Mouse (Mus musculus): ENCODE measurements around the gene Ttc26. TPM values are rescaled to one million over a fixed set of nuclear protein-coding genes. Genes with fewer than 3 reads are reported as not detected.

Gene Ttc26
- total RNA-seq (2021) = 10 to 100 TPM in 1 of 2 experiments, 1 to 10 TPM in 1; 6.8 to 12.1 TPM

- peak; percentile 84 to 86 for DNase-seq (ENCODE audit: low spot score in 2 of 2)
- intact Hi-C loops (cut with DNase I) = loop anchor here (5.0 kb wide), 1 partner anchor 51 kb away; the partner anchor contains the start of gene Ubn2
These were observed at the start of gene Ttc26 for GRCm38 (mm10) chr6:38381129-38381771. Ttc26 (plus strand) TSS chr6:38381469.

DNA sequence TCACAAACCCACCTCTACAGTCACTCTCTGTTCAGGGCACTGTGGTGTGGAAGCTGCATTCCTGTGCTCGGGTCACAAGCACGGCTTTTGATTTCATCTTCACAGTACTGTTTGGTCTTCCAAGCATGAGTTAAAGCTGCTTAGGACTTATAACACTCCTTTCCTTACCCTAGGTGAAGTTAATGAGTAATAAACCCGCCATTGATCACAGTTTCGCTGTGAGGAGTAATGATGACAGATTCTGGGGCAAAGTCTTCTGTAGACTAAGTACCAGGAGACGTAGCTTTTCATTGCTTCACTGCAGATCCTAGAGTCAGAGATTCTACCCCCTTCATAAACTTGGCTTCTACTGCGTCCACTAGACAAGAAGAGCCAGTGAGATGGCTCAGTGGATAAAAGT is 46.0 kb upstream of the Ttc26 start:
- intact Hi-C loops (cut with DNase I) = no loop called here
- DNase-seq (ENCODE audit: low spot score in 2 of 2) = no peak

DNA sequence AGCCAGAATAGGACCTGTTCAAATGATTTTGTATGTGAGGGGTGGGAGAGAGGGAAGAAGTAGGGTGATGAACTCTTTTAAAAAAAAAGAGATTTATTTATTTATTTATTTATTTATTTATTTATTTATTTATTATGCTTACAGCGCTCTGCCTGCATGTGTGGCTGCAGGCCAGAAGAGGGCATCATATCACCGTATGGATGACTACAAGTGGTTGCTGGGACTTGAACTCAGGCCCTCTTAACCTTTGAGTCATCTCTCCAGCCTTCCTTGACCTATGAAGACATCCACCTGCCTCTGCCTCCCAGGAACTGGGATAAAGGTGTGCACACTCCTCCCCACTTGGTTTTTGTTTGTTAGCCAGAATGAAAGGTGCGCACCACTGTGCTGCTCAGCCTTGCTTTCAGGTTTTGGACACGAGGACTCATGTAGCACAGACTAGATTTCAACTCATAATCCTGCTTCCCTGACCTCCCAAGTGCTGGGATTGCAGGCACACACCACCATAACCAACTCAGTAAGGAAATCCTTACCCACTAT is 44.0 kb upstream of the Ttc26 start:
- intact Hi-C loops (cut with DNase I) = no loop called here
- no peak for DNase-seq (ENCODE audit: low spot score in 2 of 2)

GRCm38 (mm10) chr6:38337951-38338350 is 43.3 kb upstream of the Ttc26 start:
- intact Hi-C loops (cut with DNase I) = no loop called here
- no peak for DNase-seq (ENCODE audit: low spot score in 2 of 2)

DNA sequence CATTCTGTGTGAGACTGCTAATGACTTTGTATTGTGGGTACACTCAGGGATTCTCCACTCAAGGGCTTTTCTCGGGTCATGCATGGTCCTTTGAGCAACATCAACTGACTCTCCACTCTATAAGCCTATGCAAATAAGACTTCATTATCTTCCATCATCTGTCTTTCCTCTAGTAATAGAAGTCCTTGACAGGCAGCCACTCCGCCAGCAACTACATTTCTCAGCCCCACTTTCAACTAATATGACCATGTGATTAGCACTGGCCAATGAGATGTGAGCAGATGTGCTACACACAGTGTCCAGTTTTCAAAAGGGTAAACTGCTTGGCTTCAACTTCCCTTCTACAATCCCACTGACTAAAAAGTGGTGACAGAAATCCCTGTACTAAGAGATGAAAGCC is 42.2 kb upstream of the Ttc26 start:
- intact Hi-C loops (cut with DNase I) = no loop called here
- no peak for DNase-seq (ENCODE audit: low spot score in 2 of 2)

- intact Hi-C loops (cut with DNase I) = no loop called here
These were observed 39.3 kb upstream of the Ttc26 start for GRCm38 (mm10) chr6:38341751-38342665.

GRCm38 (mm10) chr6:38342666-38342992 is 38.6 kb upstream of the Ttc26 start:
- intact Hi-C loops (cut with DNase I) = no loop called here

More at GRCm38 (mm10) chr6:38341751-38342665, 39.3 kb upstream of the Ttc26 start:
- DNase-seq (ENCODE audit: low spot score in 2 of 2) = no peak

GRCm38 (mm10) chr6:38343581-38343980 is 37.7 kb upstream of the Ttc26 start:
- no peak for DNase-seq (ENCODE audit: low spot score in 2 of 2)

More at GRCm38 (mm10) chr6:38342666-38342992, 38.6 kb upstream of the Ttc26 start:
- DNase-seq (ENCODE audit: low spot score in 2 of 2) = no peak

GRCm38 (mm10) chr6:38344006-38344670 is 37.1 kb upstream of the Ttc26 start:
- no peak for DNase-seq (ENCODE audit: low spot score in 2 of 2)
- intact Hi-C loops (cut with DNase I) = no loop called here

More at GRCm38 (mm10) chr6:38343581-38343980, 37.7 kb upstream of the Ttc26 start:
- intact Hi-C loops (cut with DNase I) = no loop called here

- intact Hi-C loops (cut with DNase I) = no loop called here
- no peak for DNase-seq (ENCODE audit: low spot score in 2 of 2)
These were observed 35.5 kb upstream of the Ttc26 start for GRCm38 (mm10) chr6:38345796-38346195.

DNA sequence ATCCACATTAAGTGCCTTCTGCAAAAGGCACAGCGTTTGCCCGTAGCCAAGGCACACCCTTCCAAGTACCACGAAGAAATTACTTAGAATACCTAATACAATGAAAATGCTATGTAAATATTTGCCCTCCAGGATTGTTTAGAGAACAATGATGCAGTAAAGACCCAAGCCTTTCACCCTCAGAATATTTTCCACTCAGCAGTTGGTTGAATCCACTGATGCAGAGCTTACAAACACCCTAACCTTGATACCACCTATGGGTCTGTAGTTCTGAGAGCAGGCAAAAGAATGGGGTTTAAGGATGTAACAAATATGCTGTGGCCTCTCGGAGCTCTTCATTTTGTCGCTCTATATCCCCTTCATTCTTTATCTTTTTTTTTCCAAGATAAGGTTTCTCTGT is 33.4 kb upstream of the Ttc26 start:
- intact Hi-C loops (cut with DNase I) = no loop called here
- no peak for DNase-seq (ENCODE audit: low spot score in 2 of 2)

DNA sequence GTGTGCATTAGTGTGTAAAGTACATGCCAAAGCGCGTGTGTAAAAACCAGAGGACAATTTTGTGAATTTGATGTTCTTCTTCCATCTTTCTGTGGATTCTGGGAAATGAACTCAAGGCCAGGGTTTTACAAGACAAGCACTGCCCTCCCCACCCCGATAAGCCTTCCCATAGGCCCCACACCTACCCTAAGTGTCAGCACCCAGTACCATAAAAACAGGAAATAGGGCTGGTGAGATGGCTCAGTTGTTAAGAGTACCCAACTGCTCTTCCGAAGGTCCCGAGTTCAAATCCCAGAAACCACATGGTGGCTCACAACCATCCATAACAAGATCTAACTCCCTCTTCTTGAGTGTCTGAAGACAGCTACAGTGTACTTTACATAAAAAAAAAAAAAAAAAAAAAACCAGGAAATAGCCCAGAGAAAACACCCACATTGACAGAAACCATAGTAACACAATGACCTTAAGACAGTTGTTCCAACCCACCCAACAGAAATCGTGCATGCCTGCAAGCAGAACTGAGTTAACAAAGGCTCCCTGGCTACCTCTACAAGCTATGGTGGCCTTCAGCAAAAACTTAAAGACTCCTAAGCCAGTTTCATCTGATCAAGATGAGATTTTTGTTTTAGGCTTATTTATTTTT is 32.3 kb upstream of the Ttc26 start:
- intact Hi-C loops (cut with DNase I) = no loop called here
- no peak for DNase-seq (ENCODE audit: low spot score in 2 of 2)

GRCm38 (mm10) chr6:38349806-38350205 is 31.5 kb upstream of the Ttc26 start:
- intact Hi-C loops (cut with DNase I) = no loop called here
- DNase-seq (ENCODE audit: low spot score in 2 of 2) = no peak

DNA sequence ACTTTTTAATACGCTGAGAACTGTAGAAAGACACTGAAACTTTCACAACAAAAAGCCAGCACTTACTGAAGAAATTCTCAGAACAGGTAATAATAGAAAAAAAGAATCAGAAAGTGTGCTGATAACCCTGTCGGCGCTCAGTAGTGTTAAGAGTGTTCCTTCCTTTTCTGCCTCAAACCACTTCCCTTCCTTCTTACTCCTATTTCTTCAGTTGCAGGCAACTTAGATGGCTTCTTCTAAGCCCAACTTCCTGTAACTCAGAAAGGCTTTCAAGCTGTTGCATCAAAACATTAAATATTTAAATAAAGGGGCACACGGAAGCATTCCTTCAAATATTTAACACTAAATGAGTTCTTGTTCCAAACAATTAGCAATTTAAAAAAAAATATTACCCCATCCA is 29.3 kb upstream of the Ttc26 start:
- intact Hi-C loops (cut with DNase I) = no loop called here
- DNase-seq (ENCODE audit: low spot score in 2 of 2) = no peak

GRCm38 (mm10) chr6:38352451-38352850 is 28.8 kb upstream of the Ttc26 start:
- intact Hi-C loops (cut with DNase I) = no loop called here
- DNase-seq (ENCODE audit: low spot score in 2 of 2) = no peak

- DNase-seq (ENCODE audit: low spot score in 2 of 2) = no peak
- intact Hi-C loops (cut with DNase I) = no loop called here
These were observed 28.1 kb upstream of the Ttc26 start for GRCm38 (mm10) chr6:38353181-38353580.

- peak; percentile 33 to 39 for DNase-seq (ENCODE audit: low spot score in 2 of 2)
- intact Hi-C loops (cut with DNase I) = no loop called here
These were observed 27.2 kb upstream of the Ttc26 start, which contains the start of gene Zc3hav1 for GRCm38 (mm10) chr6:38353811-38354722. Zc3hav1 (minus strand) TSS chr6:38354603.

- no peak for DNase-seq (ENCODE audit: low spot score in 2 of 2)
- intact Hi-C loops (cut with DNase I) = no loop called here
These were observed 26.4 kb upstream of the Ttc26 start for GRCm38 (mm10) chr6:38354723-38355353.
